In genomic region chr13:43615194-43615576, GRCm38 (mm10) we compare ENCODE assay signal across 8 mouse cellular contexts. TPM values are rescaled to one million over a fixed set of nuclear protein-coding genes. Genes with fewer than 3 reads are reported as not detected.
DNase-seq lines count a peak whose midpoint lies in the region; ATAC-seq and TF ChIP-seq lines count a peak whose summit lies in the region.

No protein-coding gene starts in this region.

- peak overlapping the region; percentile 93 for H3K4me2 ChIP-seq in lung, embryonic 16.5 days (ENCODE audit: low read depth, low read length)
- H3K4me2 ChIP-seq in forebrain, embryonic 11.5 days (ENCODE audit: low read depth, low read length, severe bottlenecking) = peak overlapping the region; percentile 81
- H3K4me2 ChIP-seq in liver, embryonic 14.5 days (ENCODE audit: low read depth) = peak overlapping the region; percentile 56

- DNase-seq in lung, postnatal 4 days = no peak
- DNase-seq in forebrain, embryonic 11.5 days (ENCODE audit: low spot score) = peak; percentile 59
- DNase-seq in liver, embryonic 14.5 days (ENCODE audit: low read depth in 3 of 3, low spot score in 3 of 3) = no peak
- peak; percentile 35 for DNase-seq in thymus, postnatal 0 days (ENCODE audit: low spot score)
- DNase-seq in cerebellum, adult 9-11 months = no peak
- no peak for DNase-seq in embryo, embryonic 10.5 days (ENCODE audit: low spot score)
- DNase-seq in embryo, embryonic 11 days = no peak

- WGBS in lung, embryonic 16.5 days = 27% methylated on average over 9 of the region's 9 CpGs
- 30% methylated on average over 9 of the region's 9 CpGs for WGBS in forebrain, embryonic 11.5 days
- 3% methylated on average over 9 of the region's 9 CpGs for WGBS in liver, embryonic 14.5 days (ENCODE audit: insufficient replicate concordance)

- peak overlapping the region; percentile 81 for H3K4me3 ChIP-seq in lung, embryonic 16.5 days (ENCODE audit: low read length)
- H3K4me3 ChIP-seq in forebrain, embryonic 11.5 days (ENCODE audit: low read depth, low read length) = peak overlapping the region; percentile 78; the same call in 1 of the 2 replicates
- H3K4me3 ChIP-seq in liver, embryonic 14.5 days (ENCODE audit: insufficient read depth in 1 of 2, low read depth in 2 of 2, low read length in 2 of 2) = peak overlapping the region in 1 of 2 experiments; percentile 51; a peak in 1 of 4 replicates

- no peak for TF ChIP-seq CTCF in liver, embryonic 14.5 days (IDR thresholded peaks at IDR 0.05; ENCODE audit: low read depth)

- no peaks in the 10 kb centered on the region for H3K36me3 ChIP-seq in lung, embryonic 16.5 days (ENCODE audit: control insufficient read depth, insufficient read depth, low read length)
- H3K36me3 ChIP-seq in forebrain, embryonic 11.5 days (ENCODE audit: control insufficient read depth, insufficient read depth, low read length) = no peaks in the 10 kb centered on the region
- no peaks in the 10 kb centered on the region for H3K36me3 ChIP-seq in liver, embryonic 14.5 days (replicated peaks; ENCODE audit: control insufficient read depth, insufficient read depth, low read depth)

- no peak for ATAC-seq in lung, embryonic 16.5 days (ENCODE audit: low read depth)
- peak; percentile 28; the same call in 1 of the 2 replicates for ATAC-seq in forebrain, embryonic 11.5 days (replicated peaks; ENCODE audit: low FRiP score)
- peak; percentile 48; the same call in 1 of the 2 replicates for ATAC-seq in liver, embryonic 14.5 days (ENCODE audit: insufficient read depth)

- TF ChIP-seq EP300 in liver, embryonic 14.5 days (IDR thresholded peaks at IDR 0.05; ENCODE audit: low read depth) = 0 out of 2 replicates have a peak, but pooled peaks have one; percentile 5

- peaks cover 9% of the 10 kb centered on the region; the same call in 1 of the 2 replicates for H3K4me1 ChIP-seq in lung, embryonic 16.5 days (replicated peaks; ENCODE audit: control insufficient read depth, insufficient read depth, low read length)
- H3K4me1 ChIP-seq in forebrain, embryonic 11.5 days (replicated peaks; ENCODE audit: control insufficient read depth, insufficient read depth, low read length) = peaks cover 5% of the 10 kb centered on the region; the same call in 1 of the 2 replicates
- H3K4me1 ChIP-seq in liver, embryonic 14.5 days (replicated peaks; ENCODE audit: control insufficient read depth in 2 of 2, insufficient read depth in 2 of 2, low read length in 1 of 2) = peaks cover 0 to 4% of the 10 kb centered on the region in 2 experiments; a peak in 1 of 4 replicates

- no peak overlapping the region for H3K27ac ChIP-seq in lung, embryonic 16.5 days (ENCODE audit: low read length)
- no peak overlapping the region for H3K27ac ChIP-seq in forebrain, embryonic 11.5 days (ENCODE audit: low read depth, low read length)
- H3K27ac ChIP-seq in liver, embryonic 14.5 days = no peak overlapping the region

- peaks cover 3% of the 10 kb centered on the region; the same call in 1 of the 2 replicates for H3K27me3 ChIP-seq in lung, embryonic 16.5 days (ENCODE audit: control insufficient read depth, insufficient read depth, low read depth, low read length)
- H3K27me3 ChIP-seq in forebrain, embryonic 11.5 days (ENCODE audit: control insufficient read depth, insufficient read depth, low read length) = 0 out of 2 replicates have a peak, but pooled peaks cover 2% of the 10 kb centered on the region
- peaks cover 18% of the 10 kb centered on the region for H3K27me3 ChIP-seq in liver, embryonic 14.5 days (ENCODE audit: control insufficient read depth, insufficient read depth, low read length)

- H3K9ac ChIP-seq in lung, embryonic 16.5 days (ENCODE audit: low read length) = peak overlapping the region; percentile 78
- H3K9ac ChIP-seq in forebrain, embryonic 11.5 days (ENCODE audit: low read length) = peak overlapping the region; percentile 77
- no peak overlapping the region for H3K9ac ChIP-seq in liver, embryonic 14.5 days (replicated peaks)

- no peaks in the 10 kb centered on the region for H3K9me3 ChIP-seq in lung, embryonic 16.5 days (ENCODE audit: control insufficient read depth, low read length)
- no peaks in the 10 kb centered on the region for H3K9me3 ChIP-seq in forebrain, embryonic 11.5 days (ENCODE audit: control insufficient read depth, low read length)
- H3K9me3 ChIP-seq in liver, embryonic 14.5 days (ENCODE audit: control insufficient read depth, low read length) = no peaks in the 10 kb centered on the region

RNA-seq across cellular contexts. Expression of gene Rnf182, which starts 0.3 kb away (rescaled TPM):
- 3.6 and 4.3 TPM in 2 replicates for polyA plus RNA-seq in lung, embryonic 16.5 days (2015; fragmentation: Nextera tagmentation; extraction: Ambion mirVana)
- polyA plus RNA-seq in forebrain, embryonic 11.5 days (2014; fragmentation: Nextera tagmentation; extraction: Ambion mirVana) = 10.0 and 13.5 TPM in 2 replicates
- 0.03 and 0.07 TPM in 2 replicates for polyA plus RNA-seq in liver, embryonic 14.5 days (2012; rRNA removed)
- 0.05 and 0.09 TPM in 2 replicates for polyA plus RNA-seq in liver, embryonic 14.5 days (2014; fragmentation: Nextera tagmentation; extraction: Ambion mirVana)
- 0.10 and 0.33 TPM in 2 replicates for polyA plus RNA-seq in thymus, postnatal 0 days (2015; fragmentation: Nextera tagmentation; extraction: Ambion mirVana)

RNA-seq across cellular contexts. Expression of gene Mcur1, which starts 55.2 kb away (rescaled TPM):
- 15.9 and 16.4 TPM in 2 replicates for polyA plus RNA-seq in lung, embryonic 16.5 days (2015; fragmentation: Nextera tagmentation; extraction: Ambion mirVana)
- 12.2 and 12.9 TPM in 2 replicates for polyA plus RNA-seq in forebrain, embryonic 11.5 days (2014; fragmentation: Nextera tagmentation; extraction: Ambion mirVana)
- polyA plus RNA-seq in liver, embryonic 14.5 days (2012; rRNA removed) = 2.8 and 4.0 TPM in 2 replicates
- polyA plus RNA-seq in liver, embryonic 14.5 days (2014; fragmentation: Nextera tagmentation; extraction: Ambion mirVana) = 6.0 and 6.1 TPM in 2 replicates
- 11.9 and 12.7 TPM in 2 replicates for polyA plus RNA-seq in thymus, postnatal 0 days (2015; fragmentation: Nextera tagmentation; extraction: Ambion mirVana)

Comparison
In these comparisons a context has a peak if more than half of its experiments do, and no peak if none do; other contexts are left out.
1. DNase-seq: peak in forebrain, embryonic 11.5 days (single experiment) and thymus, postnatal 0 days (single experiment); none in lung, postnatal 4 days (0 of 2), liver, embryonic 14.5 days (0 of 3), cerebellum, adult 9-11 months (single experiment), embryo, embryonic 10.5 days (single experiment) and embryo, embryonic 11 days (single experiment).
2. Peak in every context shown above with its lines, with median percentiles within 50 percentile points of each other: H3K4me2 ChIP-seq.